Mouse (Mus musculus): ENCODE measurements around the gene Sesn1.

GRCm38 (mm10) chr10:41870101-41870500 lies 60.4 kb downstream of the Sesn1 start:
- TF ChIP-seq CTCF (IDR thresholded peaks at IDR 0.05; ENCODE audit: control insufficient read depth, insufficient read depth, insufficient replicate concordance, low read depth, low read length) (no peak), POLR2A (IDR thresholded peaks at IDR 0.05; ENCODE audit: control insufficient read depth, low read depth, low read length) (no peak)
